Mouse (Mus musculus) CH12.LX (cell line): ENCODE measurements around the gene Pars2. TPM values are rescaled to one million over a fixed set of nuclear protein-coding genes. Genes with fewer than 3 reads are reported as not detected.

ENCODE experiments used
- DNase-seq: peaks from one replicate; pipeline ENCODE4 v3.0.0-alpha.2; 2013; ENCODE audit errors: extremely low read depth
- H3K27ac ChIP-seq: 2 replicates; pipeline ENCODE4 v1.5.1; 2012; ENCODE audit warnings: low read depth, mild to moderate bottlenecking, control low read depth, moderate library complexity; ENCODE audit not compliant: insufficient read depth
- H3K27me3 ChIP-seq: replicated peaks from 2 replicates; pipeline ENCODE3; 2012; ENCODE audit warnings: inconsistent platforms
- H3K36me3 ChIP-seq, 2 experiments: replicated peaks in 1 of 2; 2 replicates each; pipeline versions ENCODE3 to v1.6.1; 2012; ENCODE audit warnings: inconsistent platforms in 1 of 2, low read length in 1 of 2, mild to moderate bottlenecking in 1 of 2, mixed read lengths in 1 of 2, moderate library complexity in 1 of 2; ENCODE audit not compliant: control insufficient read depth in 1 of 2, insufficient read depth in 1 of 2
- H3K4me1 ChIP-seq, 2 experiments: 2 replicates each; pipeline ENCODE4 v1.6.1; 2012; ENCODE audit warnings: inconsistent platforms in 1 of 2, moderate library complexity in 1 of 2; ENCODE audit not compliant: insufficient read depth in 2 of 2, control insufficient read depth in 1 of 2
- H3K4me2 ChIP-seq: 2 replicates; pipeline ENCODE4 v1.6.1; 2012; ENCODE audit warnings: low read depth, mild to moderate bottlenecking, control low read depth; ENCODE audit not compliant: poor library complexity, insufficient read depth, severe bottlenecking
- H3K4me3 ChIP-seq, 3 experiments: fragments of 150-350 bp in 1 of 3; sonication (generic) in 1 of 3; replicated peaks in 1 of 3; 2 replicates each; pipeline versions ENCODE3 to v1.5.1; 2011 to 2012; ENCODE audit warnings: low read depth in 2 of 3, low read length in 2 of 3, mild to moderate bottlenecking in 2 of 3, moderate library complexity in 2 of 3, control low read depth in 1 of 3, improper control_type of control experiment in 1 of 3, inconsistent platforms in 1 of 3, mixed read lengths in 1 of 3; ENCODE audit not compliant: poor library complexity in 1 of 3
- H3K79me2 ChIP-seq: replicated peaks from 2 replicates; pipeline ENCODE4 v1.6.1; 2012; ENCODE audit warnings: mild to moderate bottlenecking, moderate library complexity; ENCODE audit not compliant: control insufficient read depth, poor library complexity, insufficient read depth, severe bottlenecking; ENCODE audit errors: extremely low read depth
- H3K9ac ChIP-seq: 2 replicates; pipeline ENCODE4 v1.6.1; 2012; ENCODE audit warnings: low read depth, mild to moderate bottlenecking, control low read depth, moderate library complexity; ENCODE audit not compliant: insufficient read depth
- H3K9me3 ChIP-seq: replicated peaks from 2 replicates; pipeline ENCODE3; 2012; ENCODE audit warnings: low read length, inconsistent platforms, mixed read lengths
- BHLHE40 ChIP-seq: IDR thresholded peaks from 2 replicates; pipeline ENCODE4 v1.6.1; 2011; ENCODE audit warnings: mild to moderate bottlenecking, low read depth, low read length, improper control_type of control experiment
- CTCF ChIP-seq, 2 experiments: IDR thresholded peaks in 1 of 2; conservative IDR thresholded peaks in 1 of 2; 2 replicates each; pipeline ENCODE4 v1.5.1; 2011 to 2012; ENCODE audit warnings: low read depth in 2 of 2, low read length in 2 of 2, improper control_type of control experiment in 1 of 2, inconsistent platforms in 1 of 2, mild to moderate bottlenecking in 1 of 2, moderate library complexity in 1 of 2
- ELF1 ChIP-seq: IDR thresholded peaks from 2 replicates; pipeline ENCODE4 v1.6.1; 2014; ENCODE audit warnings: low read depth, mild to moderate bottlenecking, inconsistent platforms, low read length, improper control_type of control experiment
- EP300 ChIP-seq: IDR thresholded peaks from 2 replicates; pipeline ENCODE4 v1.6.1; 2011; ENCODE audit warnings: low read length, improper control_type of control experiment
- HCFC1 ChIP-seq: IDR thresholded peaks from 2 replicates; pipeline ENCODE4 v1.6.1; 2012; ENCODE audit warnings: low read depth, mild to moderate bottlenecking, inconsistent platforms, low read length, improper control_type of control experiment
- IRF4 ChIP-seq: IDR thresholded peaks from 2 replicates; pipeline ENCODE4 v1.6.1; 2014; ENCODE audit warnings: low read depth, mild to moderate bottlenecking, inconsistent platforms, low read length, improper control_type of control experiment
- JUN ChIP-seq: IDR thresholded peaks from 2 replicates; pipeline ENCODE4 v1.6.1; 2011; ENCODE audit warnings: low read depth, mild to moderate bottlenecking, low read length, improper control_type of control experiment, moderate library complexity; ENCODE audit not compliant: insufficient read depth
- JUND ChIP-seq: conservative IDR thresholded peaks from 2 replicates; pipeline ENCODE4 v1.6.1; 2011; ENCODE audit warnings: low read depth, low read length, improper control_type of control experiment
- MAZ ChIP-seq: IDR thresholded peaks from 2 replicates; pipeline ENCODE4 v1.6.1; 2012; ENCODE audit warnings: low read depth, mild to moderate bottlenecking, inconsistent platforms, low read length, improper control_type of control experiment, moderate library complexity
- MXI1 ChIP-seq: IDR thresholded peaks from 2 replicates; pipeline ENCODE4 v1.6.1; 2011; ENCODE audit warnings: mild to moderate bottlenecking, low read depth, low read length, improper control_type of control experiment
- MYC ChIP-seq: IDR thresholded peaks from 2 replicates; pipeline ENCODE4 v1.6.1; 2011; ENCODE audit warnings: low read depth, mild to moderate bottlenecking, improper control_type of control experiment, low read length
- NRF1 ChIP-seq: IDR thresholded peaks from 2 replicates; pipeline ENCODE4 v1.6.1; 2014; ENCODE audit warnings: low read depth, mild to moderate bottlenecking, inconsistent platforms, low read length, improper control_type of control experiment, moderate library complexity
- PAX5 ChIP-seq: IDR thresholded peaks from 2 replicates; pipeline ENCODE4 v1.6.1; 2012; ENCODE audit warnings: low read length, inconsistent platforms, mixed read lengths
- POLR2A ChIP-seq: IDR thresholded peaks from 2 replicates; pipeline ENCODE4 v1.6.1; 2011; ENCODE audit warnings: low read depth, mild to moderate bottlenecking, improper control_type of control experiment, low read length
- POLR2AphosphoS2 ChIP-seq: IDR thresholded peaks from 2 replicates; pipeline ENCODE4 v1.6.1; 2011; ENCODE audit warnings: low read depth, low read length, improper control_type of control experiment
- RAD21 ChIP-seq: IDR thresholded peaks from 2 replicates; pipeline ENCODE4 v1.6.1; 2011; ENCODE audit warnings: low read depth, mild to moderate bottlenecking, low read length, improper control_type of control experiment, moderate library complexity
- RCOR1 ChIP-seq: conservative IDR thresholded peaks from 2 replicates; pipeline ENCODE4 v1.6.1; 2012; ENCODE audit warnings: low read depth, mild to moderate bottlenecking, inconsistent platforms, low read length, improper control_type of control experiment
- SIN3A ChIP-seq: IDR thresholded peaks from 2 replicates; pipeline ENCODE4 v1.6.1; 2012; ENCODE audit warnings: low read length, improper control_type of control experiment, inconsistent platforms
- TBP ChIP-seq: conservative IDR thresholded peaks from 2 replicates; pipeline ENCODE4 v1.6.1; 2011; ENCODE audit warnings: low read depth, low read length, improper control_type of control experiment
- UBTF ChIP-seq: IDR thresholded peaks from 2 replicates; pipeline ENCODE4 v1.6.1; 2012; ENCODE audit warnings: low read depth, mild to moderate bottlenecking, inconsistent platforms, low read length, improper control_type of control experiment, moderate library complexity
- USF1 ChIP-seq: IDR thresholded peaks from 2 replicates; pipeline ENCODE4 v1.6.1; 2014; ENCODE audit warnings: low read depth, mild to moderate bottlenecking, inconsistent platforms, low read length, improper control_type of control experiment
- ZC3H11A ChIP-seq: IDR thresholded peaks from 2 replicates; pipeline ENCODE4 v1.6.1; 2012; ENCODE audit warnings: low read depth, mild to moderate bottlenecking, inconsistent platforms, low read length, improper control_type of control experiment
- ZKSCAN1 ChIP-seq: IDR thresholded peaks from 2 replicates; pipeline ENCODE4 v1.6.1; 2012; ENCODE audit warnings: low read depth, inconsistent platforms, low read length, improper control_type of control experiment, borderline replicate concordance
- ZMIZ1 ChIP-seq: IDR thresholded peaks from 2 replicates; pipeline ENCODE4 v1.6.1; 2012; ENCODE audit warnings: low read depth, mild to moderate bottlenecking, inconsistent platforms, low read length, improper control_type of control experiment
- dilution Hi-C: fragments of 300-500 bp; cut with MboI; formaldehyde crosslinking; loops from 2 replicates; pipeline ENCODE4 v1.14.3; 2020; ENCODE audit warnings: low sequenced_read_pairs; ENCODE audit not compliant: extremely low pct_unique_long_range_greater_than_20kb, extremely low pct_ligation_motif_present
- in situ Hi-C: fragments of 300-500 bp; cut with MboI; formaldehyde crosslinking; loops from 3 replicates; pipeline ENCODE4 v1.14.3; 2019; ENCODE audit warnings: low sequenced_read_pairs, low pct_ligation_motif_present, low pct_unique_long_range_greater_than_20kb, mixed read lengths
- polyA plus RNA-seq: library from polyadenylated mRNA; unstranded; fragments of >175 nt; gene quantifications from 2 replicates; pipeline ENCODE4 v1.2.1, GENCODE M21; 2012; ENCODE audit warnings: low read depth; ENCODE audit not compliant: insufficient read length
- total RNA-seq, 2 experiments: library from RNA; depleted of rRNA; stranded (reverse); fragments of 300-350 nt in 1 of 2; fragments of >200 nt in 1 of 2; gene quantifications; 2 replicates each; pipeline ENCODE4 v1.2.3; 2012 to 2014

Pars2 gene
- total and polyA plus RNA-seq, 3 experiments, result 9.3 to 17.1 (median 13.0) TPM

- Histone ChIP-seq H3K9me3 (no peaks in the 10 kb centered on the region), H3K4me2 (no peak overlapping the region), H3K27me3 (peaks cover 1% of the 10 kb centered on the region), H3K4me3 (no peak overlapping the region), H3K9ac (no peak overlapping the region), H3K27ac (no peak overlapping the region), H3K4me1 (peaks cover 14 to 33% of the 10 kb centered on the region in 2 experiments; a peak in 3 of 4 replicates), H3K36me3 (no peaks in the 10 kb centered on the region), H3K79me2 (no peaks in the 10 kb centered on the region)
- TF ChIP-seq UBTF (no peak), PAX5 (no peak), BHLHE40 (no peak), JUND (no peak), MXI1 (no peak), JUN (no peak), SIN3A (no peak), IRF4 (no peak), POLR2A (no peak), ZKSCAN1 (no peak), ELF1 (no peak), TBP (no peak), MAZ (no peak), ZMIZ1 (no peak), ZC3H11A (no peak), USF1 (no peak), MYC (no peak), RAD21 (no peak), EP300 (no peak), NRF1 (no peak)
- no peak for DNase-seq
- dilution Hi-C loops, result no loop called here
- in situ Hi-C loops, result no loop called here
Measured at GRCm38 (mm10) chr4:106614881-106615280, 36.0 kb upstream of the Pars2 start.

GRCm38 (mm10) chr4:106615637-106616036 is 35.2 kb upstream of the Pars2 start:
- dilution Hi-C loops (no loop called here), in situ Hi-C loops (no loop called here)
- Histone ChIP-seq H3K4me2 (no peak overlapping the region), H3K27ac (no peak overlapping the region), H3K4me3 (no peak overlapping the region), H3K79me2 (no peaks in the 10 kb centered on the region), H3K27me3 (peaks cover 2% of the 10 kb centered on the region), H3K4me1 (peaks cover 14 to 33% of the 10 kb centered on the region in 2 experiments; a peak in 3 of 4 replicates), H3K36me3 (no peaks in the 10 kb centered on the region), H3K9ac (no peak overlapping the region), H3K9me3 (no peaks in the 10 kb centered on the region)
- TF ChIP-seq USF1, result no peak
- TF ChIP-seq JUN, result no peak
- peak; percentile 70 for TF ChIP-seq NRF1
- no peak for TF ChIP-seq HCFC1
- TF ChIP-seq CTCF (conservative IDR thresholded peaks at IDR 0.05 in 1 of 2, IDR thresholded peaks at IDR 0.05 in 1 of 2; ENCODE audit: low read depth in 2 of 2, low read length in 2 of 2), result no peak
- no peak for TF ChIP-seq RCOR1
- no peak for TF ChIP-seq ZMIZ1
- TF ChIP-seq POLR2AphosphoS2, result no peak
- DNase-seq, result no peak
